Mouse (Mus musculus): ENCODE measurements around the gene Abat. TPM values are rescaled to one million over a fixed set of nuclear protein-coding genes. Genes with fewer than 3 reads are reported as not detected.

The Abat gene
- polyA plus RNA-seq, 1 experiment = 30.9 TPM

DNA sequence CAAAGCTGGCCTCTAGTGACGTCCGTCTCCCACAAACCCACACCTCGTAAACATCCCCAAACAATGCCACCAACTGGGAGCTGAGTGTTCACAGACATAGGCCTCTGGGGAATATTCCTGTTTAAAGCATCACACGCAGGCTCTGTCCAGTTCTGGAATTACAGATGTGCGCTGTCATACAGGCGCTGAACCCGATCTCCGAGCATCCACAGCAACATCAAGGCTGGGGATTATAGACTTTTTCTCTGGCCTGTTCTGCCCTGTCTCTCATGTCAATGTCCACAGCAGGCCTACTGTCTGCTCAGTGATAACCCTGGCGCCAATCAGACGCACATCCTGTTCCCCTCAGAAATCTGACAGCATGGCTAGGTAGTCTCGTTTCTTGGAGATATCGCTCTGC lies 57.1 kb downstream of the Abat start:
- 80% methylated on average over 12 of the region's 12 CpGs for WGBS
- no peak for DNase-seq (ENCODE audit: low read depth, low spot score)

DNA sequence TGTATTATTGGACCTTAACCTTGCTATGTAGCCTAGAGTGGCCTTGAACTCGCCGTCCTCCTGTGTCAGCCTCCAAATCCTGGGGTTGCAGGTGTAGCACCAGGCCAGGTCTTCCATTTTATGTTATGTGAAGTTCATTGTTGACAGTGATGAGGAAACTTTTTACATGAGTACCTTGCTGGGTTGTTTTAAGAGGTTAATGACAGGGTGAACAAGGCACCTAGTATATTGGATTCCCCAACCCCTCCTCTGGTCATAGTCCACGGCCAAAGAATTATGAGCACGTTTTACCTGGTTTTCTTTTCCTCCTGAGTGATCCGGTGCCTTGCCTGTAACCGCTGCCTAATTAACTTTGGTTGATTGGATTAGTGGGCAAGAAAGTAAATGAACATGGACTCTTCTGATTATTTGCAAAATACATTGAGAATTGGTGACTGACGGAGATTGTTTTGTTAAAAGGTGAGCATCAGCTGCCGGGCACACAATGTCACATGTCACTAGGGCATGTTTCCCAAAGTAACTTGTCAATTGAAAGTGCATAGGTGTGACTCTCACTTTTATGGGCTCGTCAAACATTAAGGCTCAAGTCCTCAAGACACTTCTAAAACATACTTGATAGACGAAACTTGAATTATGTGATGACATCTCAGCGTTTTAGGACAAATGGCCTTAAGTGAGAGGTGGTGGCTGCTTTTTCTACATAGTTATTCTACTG lies 57.8 kb downstream of the Abat start:
- DNase-seq (ENCODE audit: low read depth, low spot score) = peak; percentile 83
- WGBS = 35% methylated on average over 11 of the region's 11 CpGs

- no peak for DNase-seq (ENCODE audit: low read depth, low spot score)
Measured at GRCm38 (mm10) chr16:8573041-8573440, 59.8 kb downstream of the Abat start.

GRCm38 (mm10) chr16:8573751-8574150 lies 60.5 kb downstream of the Abat start:
- DNase-seq (ENCODE audit: low read depth, low spot score) = no peak
- WGBS = 67% methylated on average over 3 of the region's 3 CpGs

More at GRCm38 (mm10) chr16:8573041-8573440, 59.8 kb downstream of the Abat start:
- WGBS = 47% methylated on average over 4 of the region's 4 CpGs

- 93% methylated on average over 11 of the region's 11 CpGs for WGBS
- DNase-seq (ENCODE audit: low read depth, low spot score) = no peak
Measured at GRCm38 (mm10) chr16:8574316-8574715, 61.1 kb downstream of the Abat start.

DNA sequence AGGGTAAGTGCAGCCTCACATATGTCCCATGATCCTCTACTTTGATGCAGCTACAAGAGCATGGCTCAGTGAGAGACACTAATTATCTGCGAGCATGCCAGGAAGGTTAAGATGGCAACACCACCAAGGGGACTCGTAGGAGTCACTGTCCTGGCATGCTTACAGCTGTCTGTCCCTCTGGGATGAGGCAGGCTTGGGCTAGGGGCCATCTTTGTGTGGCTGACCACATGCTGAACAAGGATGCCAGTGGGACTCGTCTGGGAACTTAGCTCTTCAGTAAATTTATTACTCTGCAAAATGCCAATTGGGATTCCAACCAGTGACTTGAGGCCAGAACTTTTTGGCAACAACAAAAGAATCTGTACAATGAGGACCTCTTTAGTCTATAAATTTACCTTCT lies 62.9 kb downstream of the Abat start:
- DNase-seq (ENCODE audit: low read depth, low spot score) = no peak
- WGBS = 75% methylated on average over 3 of the region's 3 CpGs

- no peak for DNase-seq (ENCODE audit: low read depth, low spot score)
- 69% methylated on average over 3 of the region's 3 CpGs for WGBS
Measured at GRCm38 (mm10) chr16:8576901-8577300, 63.7 kb downstream of the Abat start.

- DNase-seq (ENCODE audit: low read depth, low spot score) = no peak
- 60% methylated on average over 4 of the region's 4 CpGs for WGBS
Measured at GRCm38 (mm10) chr16:8578326-8578725, 65.1 kb downstream of the Abat start.

GRCm38 (mm10) chr16:8579546-8579945 lies 66.3 kb downstream of the Abat start:
- WGBS = 24% methylated on average over 5 of the region's 5 CpGs
- DNase-seq (ENCODE audit: low read depth, low spot score) = no peak

DNA sequence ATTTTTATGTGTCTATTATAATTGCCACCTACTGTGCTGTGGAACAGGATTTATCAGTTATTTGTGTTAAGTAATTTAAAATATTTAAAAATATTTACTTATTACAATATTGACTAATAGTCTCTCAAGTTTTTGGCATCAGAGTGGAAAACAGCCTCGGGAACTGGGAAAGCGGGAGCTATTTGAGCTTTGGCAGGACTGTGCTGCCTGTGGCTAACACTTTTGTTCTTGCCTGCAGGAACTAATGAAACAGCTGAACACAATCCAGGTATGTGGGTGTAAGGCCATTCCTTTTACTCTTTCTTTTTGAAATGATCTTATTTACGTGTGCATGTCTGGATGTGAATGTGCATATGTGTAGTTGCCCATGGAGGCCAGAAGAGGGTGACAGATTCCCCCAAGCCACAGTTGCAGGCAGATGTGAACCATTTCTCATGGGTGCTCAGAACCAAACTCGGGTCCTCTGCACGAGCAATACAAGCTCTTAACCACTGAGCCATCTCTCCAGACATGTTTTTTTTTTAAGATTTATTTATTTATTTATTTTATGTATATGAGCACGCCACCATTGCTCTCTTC lies 68.5 kb downstream of the Abat start:
- no peak for DNase-seq (ENCODE audit: low read depth, low spot score)

GRCm38 (mm10) chr16:8582579-8583295 lies 69.5 kb downstream of the Abat start:
- no peak for DNase-seq (ENCODE audit: low read depth, low spot score)
- 98% methylated on average over 5 of the region's 5 CpGs for WGBS

More for the DNA sequence above, 68.5 kb downstream of the Abat start:
- WGBS = 91% methylated on average over 6 of the region's 6 CpGs

GRCm38 (mm10) chr16:8584248-8584647 lies 71.0 kb downstream of the Abat start:
- 94% methylated on average over 1 of the region's 1 CpGs for WGBS
- no peak for DNase-seq (ENCODE audit: low read depth, low spot score)

GRCm38 (mm10) chr16:8585056-8585455 lies 71.8 kb downstream of the Abat start:
- WGBS = 71% methylated on average over 5 of the region's 5 CpGs
- DNase-seq (ENCODE audit: low read depth, low spot score) = no peak

DNA sequence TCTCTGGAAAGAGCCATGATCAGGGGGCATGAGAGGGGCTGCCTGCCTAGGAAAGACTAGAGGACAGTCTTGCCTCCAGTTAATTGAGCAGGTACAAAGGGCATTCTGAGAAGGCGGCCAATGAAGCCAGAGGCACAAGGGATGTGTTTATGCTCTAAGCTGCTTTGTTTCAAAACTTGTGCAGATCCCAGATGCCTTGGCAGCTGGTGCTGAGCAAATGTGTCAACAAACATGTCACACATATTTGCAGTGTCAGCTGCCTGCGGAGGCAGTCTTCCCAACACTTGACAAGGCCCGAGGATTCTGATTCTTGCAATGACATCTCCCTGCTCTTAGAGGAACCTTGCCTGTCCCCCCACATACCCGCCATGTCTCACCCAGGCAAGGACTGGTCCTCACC lies 82.2 kb downstream of the Abat start:
- 60% methylated on average over 4 of the region's 4 CpGs for WGBS
- no peak for DNase-seq (ENCODE audit: low read depth, low spot score)

DNA sequence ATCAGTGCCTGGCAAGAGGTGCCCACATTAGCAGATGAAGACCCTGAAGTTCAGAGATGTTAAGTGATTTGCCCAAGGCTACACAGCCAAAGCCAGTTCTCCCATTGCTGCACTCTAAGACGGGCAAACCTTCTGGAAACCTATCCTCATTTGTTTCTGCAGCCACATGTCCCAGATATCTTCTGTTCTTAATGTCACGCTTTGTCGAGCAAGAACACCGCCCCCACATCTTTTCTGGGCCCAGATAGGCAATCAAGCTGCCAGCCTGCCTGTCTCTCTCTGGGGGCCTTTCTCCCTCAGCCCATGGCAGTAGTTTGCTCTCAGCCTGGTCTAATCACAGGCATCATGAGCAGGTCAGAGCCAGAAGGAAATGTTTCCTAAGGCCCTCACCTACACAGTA lies 83.1 kb downstream of the Abat start:
- no peak for DNase-seq (ENCODE audit: low read depth, low spot score)
- 90% methylated on average over 4 of the region's 4 CpGs for WGBS

GRCm38 (mm10) chr16:8597516-8597915 lies 84.3 kb downstream of the Abat start:
- 92% methylated on average over 5 of the region's 5 CpGs for WGBS

DNA sequence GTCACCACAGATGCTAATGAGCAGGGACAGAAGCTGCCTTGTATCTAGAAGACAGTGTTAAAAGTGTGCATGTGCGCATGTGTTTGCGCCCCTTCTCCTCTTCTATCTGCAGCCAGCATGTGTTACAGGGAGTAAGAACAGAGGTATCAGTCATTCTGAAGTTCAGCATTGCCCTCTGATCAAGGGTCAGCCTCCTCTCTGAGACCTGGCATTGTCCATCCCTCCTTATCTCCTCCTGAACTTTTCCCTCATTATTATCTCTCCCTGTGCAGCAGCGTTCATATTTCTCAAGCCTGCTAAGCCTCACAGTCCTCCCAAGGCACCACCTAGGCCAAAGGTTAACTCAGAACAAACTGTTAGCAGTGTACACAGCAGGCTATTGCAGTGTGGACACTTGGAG lies 90.6 kb downstream of the Abat start:
- WGBS = 56% methylated on average over 3 of the region's 3 CpGs
- peak; percentile 60 for DNase-seq (ENCODE audit: low read depth, low spot score)

More at GRCm38 (mm10) chr16:8597516-8597915, 84.3 kb downstream of the Abat start:
- DNase-seq (ENCODE audit: low read depth, low spot score) = no peak

GRCm38 (mm10) chr16:8610397-8610796 lies 97.2 kb downstream of the Abat start:
- DNase-seq (ENCODE audit: low read depth, low spot score) = no peak
- 80% methylated on average over 3 of the region's 3 CpGs for WGBS

DNA sequence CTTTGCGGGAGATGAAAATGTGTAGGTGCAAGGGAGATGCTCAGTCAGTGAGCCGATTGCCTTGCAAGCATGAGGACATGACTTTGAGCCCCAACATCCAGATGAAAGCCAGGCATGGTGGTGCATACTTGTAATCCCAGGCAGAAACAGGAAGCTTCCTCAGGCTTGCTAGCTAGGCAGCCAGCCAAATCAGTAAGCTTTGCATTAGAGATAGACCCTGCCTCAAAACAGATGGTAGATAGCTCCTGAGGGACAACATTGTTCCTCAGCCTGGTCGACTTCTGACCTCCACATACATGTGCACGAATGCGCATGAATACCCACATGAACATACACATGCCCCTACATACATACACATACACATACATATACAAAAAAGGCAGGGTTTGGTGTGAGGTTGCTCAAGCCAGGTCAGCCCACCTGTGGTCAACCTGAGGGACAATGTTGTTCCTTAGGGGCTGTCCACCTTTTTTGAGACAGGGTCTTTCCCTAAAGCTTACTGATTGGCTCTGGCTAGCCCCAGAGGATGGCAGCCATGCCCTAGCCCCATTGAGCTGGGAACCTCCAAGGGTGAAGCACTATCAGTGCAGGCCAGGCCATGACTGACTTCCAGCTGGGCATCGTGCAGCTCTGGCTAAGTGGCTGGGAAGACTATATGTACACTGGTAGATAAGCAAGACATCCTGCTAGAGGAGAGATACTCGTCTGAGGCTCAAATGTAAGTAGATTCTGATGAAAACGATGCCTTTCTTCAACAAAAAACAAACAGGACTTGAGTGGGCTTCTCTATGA lies 99.2 kb downstream of the Abat start:
- 88% methylated on average over 8 of the region's 8 CpGs for WGBS
- DNase-seq (ENCODE audit: low read depth, low spot score) = no peak

- 84% methylated on average over 4 of the region's 4 CpGs for WGBS
- no peak for DNase-seq (ENCODE audit: low read depth, low spot score)
Measured at GRCm38 (mm10) chr16:8613039-8613438, 99.8 kb downstream of the Abat start.

Measured in large intestine, adult 2 months (tissue).